Mouse (Mus musculus): ENCODE results near the gene Coro6. TPM values are rescaled to one million over a fixed set of nuclear protein-coding genes. Genes with fewer than 3 reads are reported as not detected.
A peak's percentile ranks its signal among the peaks of the same experiment; 100 is the strongest.

The Coro6 gene
- total and polyA plus RNA-seq, 3 experiments: 0.04 to 0.18 TPM; not detected in 1

DNA sequence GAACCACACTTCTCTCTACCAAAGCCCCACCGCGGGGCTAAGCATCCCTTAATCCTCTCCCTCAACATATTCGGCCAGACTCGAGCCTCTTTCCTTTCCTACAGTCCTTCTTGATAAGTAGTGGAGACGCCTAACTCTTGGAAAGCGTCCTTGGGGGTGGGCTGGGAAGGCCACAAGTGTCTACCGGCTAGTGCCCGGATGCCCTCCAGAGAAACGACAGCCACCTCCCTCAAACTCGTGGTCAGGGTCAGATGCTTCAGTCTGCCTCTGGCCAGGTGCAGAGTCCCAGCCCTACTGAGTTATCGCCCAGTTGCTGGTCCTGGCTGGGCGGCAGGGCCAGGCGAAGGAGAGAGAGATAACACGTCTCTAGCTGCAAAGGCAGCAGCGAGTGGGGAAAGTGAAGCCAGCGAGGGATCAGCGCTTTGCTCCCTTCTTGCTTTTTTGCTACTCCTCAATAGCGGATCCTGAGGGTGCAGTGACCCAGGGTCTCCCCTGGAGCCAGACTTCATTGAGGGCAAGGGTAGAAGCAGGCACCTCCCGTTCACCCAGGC, 52.1 kb downstream of the Coro6 start (continued):
- TF ChIP-seq POLR2AphosphoS2 (IDR thresholded peaks at IDR 0.05; ENCODE audit: low read length): no peak
- TF ChIP-seq MYB (IDR thresholded peaks at IDR 0.05; ENCODE audit: low read depth, low read length): no peak
- no peak for TF ChIP-seq GABPA (IDR thresholded peaks at IDR 0.05; ENCODE audit: low read depth, low read length)
- TF ChIP-seq HCFC1 (IDR thresholded peaks at IDR 0.05; ENCODE audit: low read depth, low read length): no peak
- peak; percentile 72; the same call in 1 of the 2 replicates for TF ChIP-seq GATA1 (IDR thresholded peaks at IDR 0.05; ENCODE audit: low read depth, low read length)
- peak; percentile 44; the same call in 1 of the 2 replicates for TF ChIP-seq MAX (IDR thresholded peaks at IDR 0.05; ENCODE audit: low read length)
- TF ChIP-seq ZNF384 (IDR thresholded peaks at IDR 0.05; ENCODE audit: low read depth, low read length): no peak

DNA sequence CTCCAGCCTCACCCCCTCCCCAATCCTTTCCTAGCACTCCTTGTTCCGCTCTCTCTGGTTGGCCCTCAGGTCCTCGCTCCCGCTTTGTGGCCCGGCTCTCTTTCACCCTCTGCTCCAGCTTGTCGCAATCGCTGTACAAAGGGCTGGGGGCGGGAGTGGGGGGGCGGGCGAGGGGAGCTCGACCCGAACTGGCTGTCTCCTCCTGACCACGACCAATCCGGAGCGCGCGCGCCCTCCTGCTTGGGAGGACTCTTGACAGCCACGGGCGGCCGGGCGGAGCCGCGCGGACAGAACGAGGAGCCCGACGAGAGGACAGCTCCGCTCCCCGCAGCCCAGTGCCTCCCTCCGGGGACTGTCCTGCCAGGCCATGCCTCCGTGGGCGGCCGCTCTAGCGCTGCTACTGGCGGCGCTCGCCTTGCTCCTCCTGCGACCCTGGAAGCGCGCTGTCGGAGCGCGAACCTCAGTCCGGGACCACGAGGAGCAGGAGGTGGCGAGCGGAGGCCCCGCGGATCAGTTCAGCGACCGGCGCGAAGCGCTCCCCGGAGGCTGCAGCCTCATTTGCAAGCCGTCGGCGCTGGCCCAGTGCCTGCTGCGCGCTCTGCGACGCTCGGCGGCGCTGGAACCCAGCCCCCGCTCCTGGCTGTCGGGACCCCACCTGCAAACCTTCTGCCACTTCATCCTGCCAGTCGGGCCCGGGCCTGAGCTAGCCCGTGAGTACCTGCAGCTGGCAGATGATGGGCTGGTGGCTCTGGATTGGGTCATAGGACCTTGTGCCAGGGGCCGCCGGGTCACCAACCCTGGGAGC, 52.8 kb downstream of the Coro6 start, which contains the start of gene Abhd15:
Gene Abhd15 (plus strand): TSS at position 290 of the 805 bp plus-strand sequence.
- peak within 1 kb of the TSS; percentile 85 to 96 for H3K4me3 ChIP-seq (ENCODE audit: control insufficient read depth in 1 of 2, insufficient read depth in 1 of 2, low read depth in 2 of 2, low read length in 2 of 2)
- peak within 1 kb of the TSS; percentile 1; the same call in 1 of the 2 replicates for H3K27ac ChIP-seq (ENCODE audit: control insufficient read depth, low read depth, low read length)
- peak within 1 kb of the TSS; percentile 84 for H3K9ac ChIP-seq (ENCODE audit: control insufficient read depth, low read depth, low read length, poor library complexity, severe bottlenecking)
- H3K4me1 ChIP-seq (ENCODE audit: control insufficient read depth in 1 of 2, insufficient read depth in 2 of 2, low read length in 2 of 2): peaks cover 2 to 22% of the 10 kb centered on the region in 2 experiments; a peak in 3 of 4 replicates
- TF ChIP-seq CHD1 (IDR thresholded peaks at IDR 0.05; ENCODE audit: low read depth, low read length) (0 out of 2 replicates have a peak, but pooled peaks have one; percentile 35), MXI1 (IDR thresholded peaks at IDR 0.05; ENCODE audit: low read depth, low read length) (peak; percentile 51), KAT2A (conservative IDR thresholded peaks at IDR 0.05; ENCODE audit: low read depth, low read length) (no peak), CTCF (IDR thresholded peaks at IDR 0.05 in 2 of 3, conservative IDR thresholded peaks at IDR 0.05 in 1 of 3; ENCODE audit: control insufficient read depth in 1 of 3, insufficient read depth in 1 of 3, low read depth in 2 of 3, low read length in 3 of 3, poor library complexity in 1 of 3, severe bottlenecking in 1 of 3) (peak in 1 of 3 experiments; percentile 22; a peak in 2 of 6 replicates), ELF1 (IDR thresholded peaks at IDR 0.05; ENCODE audit: low read depth, low read length) (peak; percentile 2; the same call in 1 of the 2 replicates), SIN3A (IDR thresholded peaks at IDR 0.05; ENCODE audit: low read length) (peak; percentile 41), POLR2AphosphoS2 (IDR thresholded peaks at IDR 0.05; ENCODE audit: low read length) (no peak), MAX (IDR thresholded peaks at IDR 0.05; ENCODE audit: low read length) (peak; percentile 69), TBP (IDR thresholded peaks at IDR 0.05; ENCODE audit: low read depth, low read length) (0 out of 2 replicates have a peak, but pooled peaks have one; percentile 1), MAZ (IDR thresholded peaks at IDR 0.05; ENCODE audit: low read depth, low read length) (no peak), TAL1 (IDR thresholded peaks at IDR 0.05; ENCODE audit: low read length) (no peak), NRF1 (IDR thresholded peaks at IDR 0.05; ENCODE audit: insufficient read depth, low read depth, low read length, poor library complexity, severe bottlenecking) (0 out of 2 replicates have a peak, but pooled peaks have one; percentile 13)
- no peaks in the 10 kb centered on the region for H3K27me3 ChIP-seq (ENCODE audit: control insufficient read depth in 1 of 2, insufficient read depth in 2 of 2, low read length in 2 of 2)
- peak; percentile 89 for DNase-seq (ENCODE audit: low read depth, low spot score)
- no peaks in the 10 kb centered on the region for H3K9me3 ChIP-seq (replicated peaks; ENCODE audit: insufficient read depth, low read length)
- H3K79me2 ChIP-seq (ENCODE audit: control insufficient read depth, insufficient read depth, low read length, poor library complexity): peaks cover 2% of the 10 kb centered on the region; the same call in 1 of the 2 replicates
- peaks cover 0 to 12% of the 10 kb centered on the region in 2 experiments; a peak in 2 of 4 replicates for H3K36me3 ChIP-seq (ENCODE audit: control insufficient read depth in 1 of 2, insufficient read depth in 2 of 2, low read length in 2 of 2)
